Mouse (Mus musculus) gastrocnemius, adult 18-20 months (tissue): ENCODE measurements around the gene Pak7. TPM values are rescaled to one million over a fixed set of nuclear protein-coding genes. Genes with fewer than 3 reads are reported as not detected.

Experiments
- DNase-seq: peaks from one replicate; pipeline ENCODE4 v3.0.0; 2021; ENCODE audit warnings: low spot score
- total RNA-seq, 2 experiments: library from RNA; stranded (reverse); gene quantifications; 2 replicates each; pipeline ENCODE4 v1.2.3; 2021

Gene Pak7
- total RNA-seq, 2 experiments from 2014 or later = not detected

- no peak for DNase-seq
Measured at GRCm38 (mm10) chr2:136175030-136175429, 212.7 kb downstream of the Pak7 start.

- no peak for DNase-seq
Measured at GRCm38 (mm10) chr2:136150752-136151151, 237.0 kb downstream of the Pak7 start.

- DNase-seq = no peak
Measured at GRCm38 (mm10) chr2:136149530-136149929, 238.2 kb downstream of the Pak7 start.

GRCm38 (mm10) chr2:136148999-136149398 lies 238.8 kb downstream of the Pak7 start:
- peak; percentile 55 for DNase-seq

GRCm38 (mm10) chr2:136140807-136141206 lies 247.0 kb downstream of the Pak7 start:
- no peak for DNase-seq

- no peak for DNase-seq
Measured at GRCm38 (mm10) chr2:136139159-136140069, 248.4 kb downstream of the Pak7 start.

GRCm38 (mm10) chr2:136138451-136138850 lies 249.3 kb downstream of the Pak7 start:
- no peak for DNase-seq

GRCm38 (mm10) chr2:136121867-136122266 lies 265.9 kb downstream of the Pak7 start:
- no peak for DNase-seq

- no peak for DNase-seq
Measured at GRCm38 (mm10) chr2:136118006-136118405, 269.8 kb downstream of the Pak7 start.

GRCm38 (mm10) chr2:136113374-136113773 lies 274.4 kb downstream of the Pak7 start:
- DNase-seq = no peak

- DNase-seq = no peak
Measured at GRCm38 (mm10) chr2:136109038-136109363, 278.8 kb downstream of the Pak7 start.

GRCm38 (mm10) chr2:136108124-136109037 lies 279.4 kb downstream of the Pak7 start:
- no peak for DNase-seq

- no peak for DNase-seq
Measured at GRCm38 (mm10) chr2:136107597-136107996, 280.2 kb downstream of the Pak7 start.

GRCm38 (mm10) chr2:136097143-136097542 lies 290.6 kb downstream of the Pak7 start:
- no peak for DNase-seq

GRCm38 (mm10) chr2:136095978-136096377 lies 291.8 kb downstream of the Pak7 start:
- no peak for DNase-seq

- DNase-seq = no peak
Measured at GRCm38 (mm10) chr2:136064356-136064755, 323.4 kb downstream of the Pak7 start.

GRCm38 (mm10) chr2:136059029-136059669 lies 328.6 kb downstream of the Pak7 start:
- DNase-seq = no peak

GRCm38 (mm10) chr2:136058398-136058797 lies 329.4 kb downstream of the Pak7 start:
- no peak for DNase-seq

GRCm38 (mm10) chr2:136057861-136058331 lies 329.9 kb downstream of the Pak7 start:
- no peak for DNase-seq

- no peak for DNase-seq
Measured at GRCm38 (mm10) chr2:136051688-136052289, 336.0 kb downstream of the Pak7 start, which contains the start of gene Lamp5. Lamp5 (plus strand) TSS chr2:136052239.
